Mouse (Mus musculus) cerebral cortex, adult 2 months (tissue): Measurements from ENCODE around the gene Dync2h1.

Experiments used
- WGBS: fragments of 180-500 bp; shearing (Covaris S2); methylation state at CpG from one replicate; pipeline ENCODE4 v1.1.7; 2018; 5-methylcytosine and 5-hydroxymethylcytosine counted together

Gene Dync2h1

GRCm38 (mm10) chr9:7009785-7010184, 174.5 kb downstream of the Dync2h1 start:
- 83% methylated on average over 3 of the region's 3 CpGs for WGBS

DNA sequence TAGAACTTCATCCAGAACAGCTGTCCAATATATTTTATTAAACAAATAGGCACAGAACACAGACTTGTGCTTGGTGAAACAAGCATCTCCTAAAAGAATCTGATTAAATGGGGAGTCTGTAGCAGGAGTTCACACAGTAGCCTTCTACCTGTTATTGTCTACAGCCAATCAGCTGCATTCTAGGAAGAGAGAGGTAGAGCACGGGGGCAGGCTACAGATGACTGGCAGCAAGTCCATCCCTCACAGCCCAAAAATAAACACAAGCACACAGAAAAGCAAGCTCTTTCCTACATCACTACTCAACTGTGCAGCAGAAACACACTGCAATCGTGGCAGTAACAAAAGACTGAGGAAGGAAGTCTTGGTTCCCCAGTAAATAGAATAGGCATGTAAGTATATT, 189.4 kb downstream of the Dync2h1 start:
- 27% methylated on average over 2 of the region's 2 CpGs for WGBS

- WGBS: 95% methylated on average over 3 of the region's 3 CpGs
Observed at GRCm38 (mm10) chr9:6988893-6989685, 195.2 kb downstream of the Dync2h1 start.

DNA sequence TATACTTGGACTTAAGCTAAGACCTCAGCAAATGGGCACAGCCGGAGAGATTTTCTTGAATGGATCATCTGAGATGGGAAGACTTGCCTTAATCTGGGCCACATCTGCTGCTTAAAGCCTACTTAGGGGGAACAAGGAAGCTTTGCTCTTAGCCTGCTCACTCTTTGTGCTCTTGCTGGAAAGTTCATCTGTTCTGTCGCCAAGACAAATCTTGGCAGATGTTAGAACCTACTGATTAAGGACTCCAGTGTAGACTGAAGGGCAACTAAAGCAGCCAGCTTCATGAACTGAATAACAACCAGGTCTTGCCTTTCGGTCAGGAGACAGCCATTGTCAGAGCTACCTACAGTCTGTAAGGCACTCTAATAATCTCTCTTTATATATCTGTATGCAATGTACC, 198.1 kb downstream of the Dync2h1 start:
- WGBS: 66% methylated on average over 3 of the region's 3 CpGs

DNA sequence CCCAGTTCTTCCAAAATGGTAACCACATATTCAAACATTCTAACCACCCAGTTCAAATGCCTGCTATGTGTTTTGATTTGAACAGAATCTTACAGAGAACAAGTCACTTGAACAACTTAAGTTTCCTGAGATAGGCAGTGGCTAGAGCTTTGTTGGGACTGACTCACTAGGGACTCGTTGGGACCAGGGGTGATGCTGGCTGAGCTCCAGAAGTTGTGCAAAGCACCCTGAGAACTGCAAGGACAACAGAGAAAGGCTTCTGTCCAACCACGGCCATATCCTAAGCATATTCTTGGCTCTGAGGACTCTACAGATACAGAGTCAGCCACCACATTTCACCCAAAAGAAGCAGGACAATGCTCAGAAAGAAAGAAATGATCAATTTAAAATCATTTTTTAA, 215.1 kb downstream of the Dync2h1 start:
- 55% methylated on average over 2 of the region's 2 CpGs for WGBS

DNA sequence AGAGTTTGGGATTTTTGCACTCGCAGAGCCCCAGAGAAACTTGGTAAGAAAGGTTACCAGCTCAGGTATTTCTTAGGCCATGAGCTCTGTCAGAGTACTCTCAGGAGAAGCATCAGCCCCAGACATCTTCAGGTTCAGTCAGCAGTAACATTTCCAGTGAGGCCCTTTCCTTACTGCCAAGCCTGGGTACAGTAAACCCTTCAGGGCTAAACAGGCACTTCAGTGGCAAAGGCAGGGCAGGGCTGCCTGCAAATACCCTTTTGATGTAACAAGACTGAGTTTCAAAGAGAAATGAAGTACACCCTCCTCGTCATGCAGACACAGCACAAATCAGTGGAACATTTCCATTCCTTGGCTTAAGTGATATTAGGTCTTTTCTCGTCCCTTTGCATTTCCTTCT, 219.2 kb downstream of the Dync2h1 start:
- WGBS: 91% methylated on average over 3 of the region's 3 CpGs

- WGBS: 64% methylated on average over 2 of the region's 2 CpGs
Observed at GRCm38 (mm10) chr9:6958311-6958710, 225.9 kb downstream of the Dync2h1 start.

- 33% methylated on average over 1 of the region's 1 CpGs for WGBS
Observed at GRCm38 (mm10) chr9:6927399-6928035, 256.7 kb downstream of the Dync2h1 start.

DNA sequence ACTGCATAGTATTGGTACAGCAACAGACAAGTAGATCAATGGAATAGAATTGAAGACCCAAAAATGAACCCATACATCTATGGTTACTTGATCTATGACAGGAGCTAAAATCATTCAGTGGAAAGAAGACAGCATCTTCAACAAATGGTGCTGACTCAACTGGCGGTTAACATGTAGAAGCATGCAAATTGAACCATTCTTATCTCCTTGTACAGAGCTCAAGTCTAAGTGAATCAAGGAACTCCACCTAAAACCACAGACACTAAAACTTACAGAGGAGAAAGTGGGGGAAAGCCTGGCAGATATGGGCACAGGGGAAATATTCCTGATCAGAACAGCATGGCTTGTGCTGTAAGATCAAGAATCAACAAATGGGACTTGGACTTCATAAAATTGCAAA, 270.8 kb downstream of the Dync2h1 start:
- 98% methylated on average over 1 of the region's 1 CpGs for WGBS

DNA sequence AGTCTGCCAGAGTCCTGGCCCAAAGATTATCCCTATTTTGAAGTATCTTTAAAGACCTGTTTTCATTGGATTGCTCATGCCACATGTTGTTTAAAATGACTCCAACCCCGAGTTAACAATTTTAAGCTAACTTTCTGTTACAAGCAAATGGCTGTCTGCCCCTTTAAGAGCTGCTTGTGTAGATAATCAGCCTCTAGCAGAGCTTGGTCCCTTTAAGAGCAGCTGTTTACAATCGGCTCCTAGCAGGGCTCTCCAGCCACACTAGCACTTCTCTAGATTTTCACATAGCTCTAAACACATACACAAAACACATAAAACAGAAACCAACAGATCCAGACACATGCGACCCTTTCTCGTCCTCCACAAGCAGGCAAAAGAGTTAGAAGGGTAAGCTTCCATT, 273.7 kb downstream of the Dync2h1 start:
- 50% methylated on average over 4 of the region's 4 CpGs for WGBS

DNA sequence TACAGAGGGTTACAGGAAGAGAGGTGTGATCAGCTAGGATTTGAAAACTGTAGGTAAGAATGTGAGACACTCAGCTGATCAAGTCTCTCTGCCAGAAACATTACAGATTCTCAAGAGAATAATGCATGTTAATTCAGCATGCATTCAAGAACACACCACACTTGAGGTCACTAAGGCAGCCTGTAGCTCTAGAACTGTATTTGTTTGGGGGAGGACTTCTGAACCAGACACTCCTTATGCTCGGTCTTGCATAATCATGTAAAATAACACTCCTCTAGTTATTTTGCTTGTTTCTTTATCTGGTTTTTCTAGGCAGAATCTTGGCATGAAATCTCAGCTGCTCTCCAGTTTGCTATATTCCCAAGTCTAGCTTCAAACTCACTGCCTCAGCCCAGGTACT, 282.6 kb downstream of the Dync2h1 start:
- 51% methylated on average over 1 of the region's 1 CpGs for WGBS

DNA sequence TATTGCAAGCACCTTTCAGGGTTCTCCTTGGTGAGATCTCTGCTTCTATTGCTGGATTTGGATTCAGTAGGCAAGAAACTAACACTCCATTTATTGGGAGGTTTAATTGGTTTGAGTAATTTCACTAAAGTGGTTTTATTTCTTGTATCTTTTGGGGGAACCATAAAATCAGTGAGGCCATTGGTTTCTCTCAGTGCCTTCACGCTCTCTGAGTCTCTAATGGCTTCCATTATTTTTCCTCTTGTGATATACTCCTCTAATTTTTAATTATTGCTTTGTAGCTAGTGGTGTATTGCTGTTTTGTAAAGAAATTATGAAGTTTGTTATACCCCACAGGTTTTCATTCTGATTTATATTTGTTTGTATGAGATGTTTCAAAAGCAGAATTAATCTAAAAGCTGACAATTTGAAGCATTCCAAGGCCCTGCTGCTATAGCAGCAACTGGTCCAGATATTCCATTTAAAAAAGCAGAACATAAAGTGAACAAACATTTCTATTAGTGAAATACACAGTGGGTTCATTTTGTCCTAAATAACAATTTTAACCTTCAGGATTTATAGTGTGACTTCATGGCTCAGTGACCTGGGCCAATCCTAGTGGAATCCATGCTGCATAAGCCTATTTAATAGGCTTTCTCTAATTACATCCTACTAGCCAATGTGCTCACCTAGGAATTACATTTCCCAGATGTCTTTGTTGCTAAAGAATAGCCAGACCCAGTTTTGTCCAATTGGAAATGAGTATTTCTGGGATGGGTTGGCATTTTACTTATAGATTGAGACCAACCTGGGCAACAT, 302.9 kb downstream of the Dync2h1 start:
- 88% methylated on average over 1 of the region's 1 CpGs for whole genome bisulfite sequencing
